Mouse (Mus musculus): Measurements from ENCODE around the gene Parp8. TPM values are rescaled to one million over a fixed set of nuclear protein-coding genes. Genes with fewer than 3 reads are reported as not detected.

Parp8 gene
- total RNA-seq, 2 experiments from 2014 or later = 9.9 to 12.0 TPM

- no peak for DNase-seq
- intact Hi-C loops (cut with DNase I) = no loop called here
Measured at GRCm38 (mm10) chr13:116897711-116898110, 127.6 kb downstream of the Parp8 start.

DNA sequence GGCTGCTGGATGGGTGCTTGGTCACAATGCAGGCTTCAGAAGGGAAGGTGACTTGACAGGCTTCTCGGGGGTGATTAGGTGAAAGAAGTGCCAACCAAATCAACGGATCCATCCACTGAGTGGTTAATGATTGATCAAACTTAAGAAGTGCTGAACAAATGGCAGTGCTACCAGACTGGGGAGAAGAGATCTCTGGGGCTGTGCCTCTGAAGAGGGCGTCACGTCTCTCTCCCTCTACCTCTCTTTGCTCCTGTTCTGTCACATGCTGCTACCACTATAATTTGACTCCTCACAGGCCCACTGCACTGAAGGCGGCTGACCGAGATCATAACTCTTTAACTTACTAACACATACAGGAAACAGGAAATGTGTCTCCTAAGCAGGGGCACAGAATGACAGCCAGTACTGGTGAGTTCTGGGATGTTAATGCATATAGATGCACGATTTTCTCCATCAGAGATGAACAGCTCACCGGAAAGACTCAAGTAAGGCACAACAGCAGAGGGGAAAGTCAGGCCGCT is 140.9 kb downstream of the Parp8 start:
- intact Hi-C loops (cut with DNase I) = no loop called here
- no peak for DNase-seq

- DNase-seq = no peak
- intact Hi-C loops (cut with DNase I) = no loop called here
Measured at GRCm38 (mm10) chr13:116882226-116882625, 143.1 kb downstream of the Parp8 start.

- intact Hi-C loops (cut with DNase I) = no loop called here
- DNase-seq = no peak
Measured at GRCm38 (mm10) chr13:116879580-116880192, 145.7 kb downstream of the Parp8 start.

DNA sequence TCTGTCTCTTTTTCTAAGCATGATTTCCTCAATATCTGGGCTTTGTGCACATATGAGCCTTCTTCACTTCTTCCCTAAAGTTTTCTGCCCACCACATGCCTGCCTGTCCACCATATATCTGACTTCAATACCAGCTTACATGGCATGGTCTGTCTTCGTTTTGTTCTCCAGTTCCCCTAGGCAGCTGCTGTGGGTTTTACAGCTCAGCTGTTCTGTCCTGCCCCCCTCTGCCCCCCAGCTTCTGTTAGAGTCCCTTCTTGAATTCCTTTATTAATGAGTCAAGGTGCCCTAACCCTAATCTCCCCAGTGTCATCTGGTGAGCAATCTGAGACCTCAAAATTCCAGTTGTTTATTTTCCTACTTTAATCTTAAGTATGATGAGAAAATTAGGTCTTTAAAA is 155.1 kb downstream of the Parp8 start:
- intact Hi-C loops (cut with DNase I) = no loop called here
- DNase-seq = no peak

GRCm38 (mm10) chr13:116843937-116844336 is 181.4 kb downstream of the Parp8 start:
- DNase-seq = no peak
- intact Hi-C loops (cut with DNase I) = no loop called here

DNA sequence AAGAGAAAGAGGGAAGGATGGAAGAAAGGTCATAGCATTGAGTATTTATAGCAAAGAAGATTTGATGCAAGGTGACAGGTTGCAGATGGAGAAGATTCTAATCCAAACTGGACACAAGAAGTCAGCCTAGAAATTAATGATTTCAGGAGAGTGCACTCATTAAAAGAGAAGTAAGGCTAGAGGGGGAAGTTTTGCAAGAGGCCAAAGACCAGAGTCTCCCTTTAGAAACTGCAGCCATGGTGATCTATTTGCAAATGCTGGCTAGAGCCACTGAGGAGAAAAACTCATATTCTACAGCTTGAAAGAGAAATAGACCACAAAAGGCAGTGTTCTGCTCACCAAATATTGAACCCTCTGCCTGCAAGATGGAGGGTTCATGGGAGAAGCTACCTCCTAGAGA is 194.4 kb downstream of the Parp8 start:
- no peak for DNase-seq
- intact Hi-C loops (cut with DNase I) = no loop called here

DNA sequence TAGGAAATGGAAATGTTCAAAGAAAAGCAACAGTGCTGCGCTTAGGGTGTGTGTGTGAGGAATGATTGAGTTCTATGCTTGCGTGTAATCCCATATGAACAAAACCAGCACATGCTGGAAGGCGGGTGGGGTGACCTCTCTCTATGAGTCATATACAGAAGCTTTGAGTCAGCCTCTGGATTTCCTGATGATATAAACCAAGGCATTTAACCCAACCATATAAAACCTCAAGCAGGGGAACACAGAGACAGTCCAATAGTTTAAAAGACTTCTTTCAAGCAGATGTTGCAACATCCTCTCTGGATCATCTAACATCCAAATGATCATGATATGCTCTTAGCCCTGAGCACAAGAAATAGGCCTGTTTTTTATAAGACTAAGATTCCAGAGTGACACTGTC is 196.3 kb downstream of the Parp8 start:
- DNase-seq = no peak
- intact Hi-C loops (cut with DNase I) = no loop called here

GRCm38 (mm10) chr13:116811456-116811855 is 213.9 kb downstream of the Parp8 start:
- DNase-seq = no peak
- intact Hi-C loops (cut with DNase I) = no loop called here

Other genes starting within 250 kb of the Parp8 start
- gene Emb, start 183.0 kb upstream of the Parp8 start, total RNA-seq (2021) = 10 to 100 TPM; 11.5 to 12.8 TPM
- gene Gm17509, start 195.5 kb upstream of the Parp8 start, total RNA-seq (2021) = not detected